Mouse (Mus musculus): ENCODE data around the gene Kif3a.

DNA sequence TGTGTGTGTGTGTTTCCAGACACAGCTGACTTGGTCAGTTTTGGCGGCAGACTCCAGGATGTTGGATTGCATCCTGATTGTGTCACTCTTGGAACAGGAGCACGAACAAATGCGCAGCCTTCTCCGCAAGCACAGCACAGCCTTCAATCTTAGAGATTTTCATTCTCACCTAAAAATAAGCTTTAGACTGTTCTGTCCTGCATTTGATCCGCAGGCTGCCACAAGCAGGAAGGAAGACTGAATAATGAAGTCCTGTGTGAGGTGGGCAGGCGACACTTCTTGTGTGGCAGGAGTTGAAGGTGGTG, 38.0 kb upstream of the Kif3a start:
- no peak for TF ChIP-seq TAL1 (IDR thresholded peaks at IDR 0.05; ENCODE audit: low read length)
- no peak for TF ChIP-seq GATA1 (IDR thresholded peaks at IDR 0.05; ENCODE audit: low read length)
